Mouse (Mus musculus) midbrain, embryonic 15.5 days (tissue): Measurements from ENCODE around the gene Ankrd33b. TPM values are rescaled to one million over a fixed set of nuclear protein-coding genes. Genes with fewer than 3 reads are reported as not detected.

Experiments used
- ATAC-seq: fragments of 200-750 bp; cut with Nextera tagmentation; replicated peaks from 2 replicates; pipeline ENCODE4 v1.8.0; 2017; ENCODE audit warnings: moderate TSS enrichment
- H3K27ac ChIP-seq: fragments of 300-500 bp; sonication (generic); 2 replicates; pipeline ENCODE4 v1.5.1; 2015; ENCODE audit warnings: mild to moderate bottlenecking, inconsistent platforms
- H3K27me3 ChIP-seq: fragments of 300-500 bp; sonication (generic); replicated peaks from 2 replicates; pipeline ENCODE4 v1.6.1; 2015; ENCODE audit warnings: inconsistent platforms
- H3K36me3 ChIP-seq: fragments of 300-500 bp; sonication (generic); replicated peaks from 2 replicates; pipeline ENCODE4 v1.6.1; 2015; ENCODE audit warnings: inconsistent platforms
- H3K4me1 ChIP-seq: fragments of 300-500 bp; sonication (generic); 2 replicates; pipeline ENCODE4 v1.6.1; 2015; ENCODE audit warnings: inconsistent platforms
- H3K4me2 ChIP-seq: fragments of 300-500 bp; sonication (generic); 2 replicates; pipeline ENCODE4 v1.6.1; 2015; ENCODE audit warnings: inconsistent platforms, mild to moderate bottlenecking, moderate library complexity
- H3K4me3 ChIP-seq: fragments of 300-500 bp; sonication (generic); 2 replicates; pipeline ENCODE4 v1.5.1; 2015; ENCODE audit warnings: mild to moderate bottlenecking, inconsistent platforms
- H3K9ac ChIP-seq: fragments of 300-500 bp; sonication (generic); 2 replicates; pipeline ENCODE4 v1.6.1; 2015; ENCODE audit warnings: mild to moderate bottlenecking, inconsistent platforms
- H3K9me3 ChIP-seq: fragments of 300-500 bp; sonication (generic); 2 replicates; pipeline ENCODE4 v1.6.1; 2016; ENCODE audit warnings: inconsistent platforms
- WGBS: fragments of 180-500 bp; shearing (Covaris S2); methylation state at CpG from one replicate; pipeline ENCODE4 v1.1.7; 2015; ENCODE audit warnings: mixed read lengths; 5-methylcytosine and 5-hydroxymethylcytosine counted together
- polyA plus RNA-seq: library from polyadenylated mRNA; unstranded; fragments of >200 nt; fragmentation: Nextera tagmentation; extraction: Ambion mirVana; gene quantifications from 2 replicates; pipeline ENCODE4 v1.2.1, GENCODE M21; 2015

The Ankrd33b gene
- polyA plus RNA-seq, 1 experiment from 2014 or later = 1.1 TPM

GRCm38 (mm10) chr15:31365720-31366591 lies 1.6 kb downstream of the Ankrd33b start:
- no peaks in the 10 kb centered on the region for H3K36me3 ChIP-seq
- peak overlapping the region; percentile 100 for H3K4me2 ChIP-seq
- peak overlapping the region; percentile 58 for H3K4me3 ChIP-seq
- 2% methylated on average over 37 of the region's 37 CpGs for WGBS
- H3K9ac ChIP-seq = peak overlapping the region; percentile 28; the same call in 1 of the 2 replicates
- no peaks in the 10 kb centered on the region for H3K9me3 ChIP-seq
- no peak for ATAC-seq
- H3K4me1 ChIP-seq = peaks cover 32% of the 10 kb centered on the region
- H3K27me3 ChIP-seq = peaks cover 65% of the 10 kb centered on the region
- no peak overlapping the region for H3K27ac ChIP-seq

- Histone ChIP-seq H3K27ac (no peak overlapping the region), H3K4me2 (peak overlapping the region; percentile 100), H3K9ac (no peak overlapping the region), H3K4me1 (peaks cover 32% of the 10 kb centered on the region), H3K4me3 (peak overlapping the region; percentile 58), H3K36me3 (no peaks in the 10 kb centered on the region), H3K27me3 (peaks cover 61% of the 10 kb centered on the region), H3K9me3 (no peaks in the 10 kb centered on the region)
- 21% methylated on average over 11 of the region's 11 CpGs for WGBS
- ATAC-seq = no peak
These were observed 2.3 kb downstream of the Ankrd33b start for GRCm38 (mm10) chr15:31365041-31365719.

- Histone ChIP-seq H3K4me2 (no peak overlapping the region), H3K27me3 (peaks cover 57% of the 10 kb centered on the region), H3K36me3 (no peaks in the 10 kb centered on the region), H3K9ac (no peak overlapping the region), H3K4me1 (peaks cover 32% of the 10 kb centered on the region), H3K27ac (no peak overlapping the region), H3K4me3 (no peak overlapping the region), H3K9me3 (no peaks in the 10 kb centered on the region)
- no peak for ATAC-seq
- WGBS = 61% methylated on average over 6 of the region's 6 CpGs
These were observed 3.1 kb downstream of the Ankrd33b start for GRCm38 (mm10) chr15:31364396-31364795.

GRCm38 (mm10) chr15:31363981-31364361 lies 3.6 kb downstream of the Ankrd33b start:
- no peaks in the 10 kb centered on the region for H3K9me3 ChIP-seq
- H3K36me3 ChIP-seq = no peaks in the 10 kb centered on the region
- no peak overlapping the region for H3K4me3 ChIP-seq
- no peak overlapping the region for H3K27ac ChIP-seq
- ATAC-seq = no peak
- 73% methylated on average over 8 of the region's 8 CpGs for WGBS
- H3K27me3 ChIP-seq = peaks cover 53% of the 10 kb centered on the region
- peaks cover 32% of the 10 kb centered on the region for H3K4me1 ChIP-seq
- no peak overlapping the region for H3K9ac ChIP-seq
- no peak overlapping the region for H3K4me2 ChIP-seq

- 87% methylated on average over 13 of the region's 13 CpGs for WGBS
- peaks cover 47% of the 10 kb centered on the region for H3K27me3 ChIP-seq
- H3K27ac ChIP-seq = no peak overlapping the region
- no peak overlapping the region for H3K4me3 ChIP-seq
- no peak for ATAC-seq
- no peaks in the 10 kb centered on the region for H3K36me3 ChIP-seq
- no peak overlapping the region for H3K9ac ChIP-seq
- H3K4me1 ChIP-seq = peaks cover 30% of the 10 kb centered on the region
- no peaks in the 10 kb centered on the region for H3K9me3 ChIP-seq
- no peak overlapping the region for H3K4me2 ChIP-seq
These were observed 4.1 kb downstream of the Ankrd33b start for GRCm38 (mm10) chr15:31363241-31363980.

GRCm38 (mm10) chr15:31361259-31361853 lies 6.2 kb downstream of the Ankrd33b start:
- Histone ChIP-seq H3K27ac (no peak overlapping the region), H3K9ac (no peak overlapping the region), H3K36me3 (no peaks in the 10 kb centered on the region), H3K9me3 (no peaks in the 10 kb centered on the region), H3K4me3 (no peak overlapping the region), H3K27me3 (peaks cover 29% of the 10 kb centered on the region), H3K4me1 (peaks cover 10% of the 10 kb centered on the region), H3K4me2 (no peak overlapping the region)
- 89% methylated on average over 9 of the region's 9 CpGs for WGBS
- no peak for ATAC-seq

GRCm38 (mm10) chr15:31360593-31360992 lies 6.9 kb downstream of the Ankrd33b start:
- Histone ChIP-seq H3K27me3 (peaks cover 21% of the 10 kb centered on the region), H3K4me2 (no peak overlapping the region), H3K27ac (no peak overlapping the region), H3K9ac (no peak overlapping the region), H3K9me3 (no peaks in the 10 kb centered on the region), H3K36me3 (no peaks in the 10 kb centered on the region), H3K4me3 (no peak overlapping the region), H3K4me1 (peaks cover 2% of the 10 kb centered on the region)
- ATAC-seq = no peak
- 81% methylated on average over 6 of the region's 6 CpGs for WGBS

GRCm38 (mm10) chr15:31359805-31360204 lies 7.7 kb downstream of the Ankrd33b start:
- 87% methylated on average over 6 of the region's 6 CpGs for WGBS
- Histone ChIP-seq H3K27ac (no peak overlapping the region), H3K27me3 (peaks cover 13% of the 10 kb centered on the region), H3K9ac (no peak overlapping the region), H3K4me1 (no peaks in the 10 kb centered on the region), H3K36me3 (no peaks in the 10 kb centered on the region), H3K4me2 (no peak overlapping the region), H3K9me3 (no peaks in the 10 kb centered on the region), H3K4me3 (no peak overlapping the region)
- ATAC-seq = no peak

GRCm38 (mm10) chr15:31352494-31353279 lies 14.8 kb downstream of the Ankrd33b start:
- Histone ChIP-seq H3K9me3 (no peaks in the 10 kb centered on the region), H3K27me3 (no peaks in the 10 kb centered on the region), H3K27ac (no peak overlapping the region), H3K4me1 (no peaks in the 10 kb centered on the region), H3K4me3 (no peak overlapping the region), H3K36me3 (no peaks in the 10 kb centered on the region), H3K9ac (no peak overlapping the region), H3K4me2 (no peak overlapping the region)
- no peak for ATAC-seq
- WGBS = 88% methylated on average over 13 of the region's 13 CpGs

- no peak overlapping the region for H3K4me3 ChIP-seq
- no peak for ATAC-seq
- no peak overlapping the region for H3K27ac ChIP-seq
- 79% methylated on average over 7 of the region's 7 CpGs for WGBS
- H3K4me1 ChIP-seq = no peaks in the 10 kb centered on the region
- no peaks in the 10 kb centered on the region for H3K36me3 ChIP-seq
- H3K9me3 ChIP-seq = no peaks in the 10 kb centered on the region
- H3K9ac ChIP-seq = no peak overlapping the region
- no peaks in the 10 kb centered on the region for H3K27me3 ChIP-seq
- no peak overlapping the region for H3K4me2 ChIP-seq
These were observed 17.6 kb downstream of the Ankrd33b start for GRCm38 (mm10) chr15:31349810-31350341.

GRCm38 (mm10) chr15:31349046-31349445 lies 18.5 kb downstream of the Ankrd33b start:
- H3K9ac ChIP-seq = no peak overlapping the region
- no peak for ATAC-seq
- H3K4me2 ChIP-seq = no peak overlapping the region
- H3K27ac ChIP-seq = no peak overlapping the region
- no peaks in the 10 kb centered on the region for H3K4me1 ChIP-seq
- H3K36me3 ChIP-seq = no peaks in the 10 kb centered on the region
- WGBS = 92% methylated on average over 5 of the region's 5 CpGs
- no peaks in the 10 kb centered on the region for H3K9me3 ChIP-seq
- no peaks in the 10 kb centered on the region for H3K27me3 ChIP-seq
- no peak overlapping the region for H3K4me3 ChIP-seq
